Mouse (Mus musculus) bone marrow, adult 2 months (tissue): Measurements from ENCODE around the gene Dtx4.

Experiments used
- CTCF ChIP-seq: fragments of 200-500 bp; IDR thresholded peaks from 2 replicates; pipeline ENCODE4 v1.5.1; 2011; ENCODE audit warnings: low read length, control low read depth; ENCODE audit not compliant: control insufficient read depth, insufficient read depth
- POLR2A ChIP-seq: fragments of 200-500 bp; IDR thresholded peaks from 2 replicates; pipeline ENCODE4 v1.6.1; 2011; ENCODE audit warnings: low read depth, mild to moderate bottlenecking, control low read depth, low read length, borderline replicate concordance; ENCODE audit not compliant: control insufficient read depth

DNA sequence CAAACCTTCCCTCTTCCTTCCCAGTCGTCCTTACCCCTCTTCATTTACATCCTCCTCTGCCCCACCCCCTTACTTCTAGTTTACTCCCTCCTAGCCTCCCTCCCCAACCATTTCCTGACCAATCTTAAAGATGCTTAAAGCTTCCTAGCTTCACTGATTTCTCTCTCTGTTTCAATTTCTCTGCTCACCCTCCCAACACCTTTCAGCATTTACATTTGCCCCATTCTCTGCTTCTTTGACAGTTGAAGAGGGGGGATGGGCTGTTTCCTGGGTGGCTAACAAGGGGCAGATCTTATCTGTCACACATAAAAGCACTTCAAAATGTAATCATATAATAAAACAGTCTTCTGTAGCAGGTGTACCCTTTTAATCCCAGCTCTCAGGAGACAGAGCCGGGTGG is 40.4 kb upstream of the Dtx4 start:
- no peak for TF ChIP-seq CTCF
- TF ChIP-seq POLR2A = no peak
